Mouse (Mus musculus): ENCODE measurements around the gene Lmo3. TPM values are rescaled to one million over a fixed set of nuclear protein-coding genes. Genes with fewer than 3 reads are reported as not detected.

Lmo3 gene
- 1.6 and 1.8 TPM in 2 replicates for polyA plus RNA-seq (2015; fragmentation: Nextera tagmentation; extraction: Ambion mirVana)

- 62% methylated on average over 13 of the region's 13 CpGs for WGBS
- Histone ChIP-seq H3K36me3 (ENCODE audit: control insufficient read depth, insufficient read depth, low read length) (no peaks in the 10 kb centered on the region), H3K9me3 (ENCODE audit: control insufficient read depth, low read length) (no peaks in the 10 kb centered on the region), H3K27ac (ENCODE audit: low read length) (no peak within 1 kb of the TSS), H3K4me3 (ENCODE audit: low read length) (no peak within 1 kb of the TSS), H3K9ac (ENCODE audit: low read length) (no peak within 1 kb of the TSS), H3K4me1 (replicated peaks; ENCODE audit: control insufficient read depth, insufficient read depth, low read length) (no peaks in the 10 kb centered on the region), H3K27me3 (ENCODE audit: control insufficient read depth, insufficient read depth, low read depth, low read length) (no peaks in the 10 kb centered on the region; the same call in 1 of the 2 replicates), H3K4me2 (ENCODE audit: low read depth, low read length) (no peak within 1 kb of the TSS)
- no peak for ATAC-seq (ENCODE audit: low read depth)
Observed at GRCm38 (mm10) chr6:138581734-138582505, at the start of gene Lmo3. Gene Lmo3, minus strand, starts transcription at chr6:138581968.

DNA sequence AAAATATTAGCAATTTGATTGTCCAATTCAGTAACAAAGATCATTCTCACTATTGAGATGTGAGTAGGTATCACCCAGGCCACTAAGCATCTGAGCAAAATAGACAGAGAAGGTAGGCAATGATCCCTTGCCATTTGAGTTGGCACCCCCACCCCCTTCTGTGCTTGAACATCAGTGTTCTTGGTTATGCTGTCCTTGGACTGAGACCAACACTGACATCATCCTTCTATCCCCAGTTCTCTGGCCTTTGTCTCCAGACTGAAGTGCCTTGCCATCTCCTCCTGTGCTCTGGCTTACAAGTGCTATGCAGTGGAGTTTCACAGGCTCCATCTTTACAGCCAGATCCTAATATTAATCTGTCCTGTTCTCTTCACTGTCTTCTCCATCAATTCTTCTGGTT, 39.0 kb upstream of the Lmo3 start:
- H3K27ac ChIP-seq (ENCODE audit: low read length), result no peak overlapping the region
- ATAC-seq (ENCODE audit: low read depth), result no peak
- no peak overlapping the region for H3K9ac ChIP-seq (ENCODE audit: low read length)
- H3K36me3 ChIP-seq (ENCODE audit: control insufficient read depth, insufficient read depth, low read length), result no peaks in the 10 kb centered on the region
- no peaks in the 10 kb centered on the region for H3K4me1 ChIP-seq (replicated peaks; ENCODE audit: control insufficient read depth, insufficient read depth, low read length)
- no peaks in the 10 kb centered on the region for H3K27me3 ChIP-seq (ENCODE audit: control insufficient read depth, insufficient read depth, low read depth, low read length)
- no peak overlapping the region for H3K4me3 ChIP-seq (ENCODE audit: low read length)
- no peaks in the 10 kb centered on the region for H3K9me3 ChIP-seq (ENCODE audit: control insufficient read depth, low read length)
- H3K4me2 ChIP-seq (ENCODE audit: low read depth, low read length), result no peak overlapping the region

- H3K9me3 ChIP-seq (ENCODE audit: control insufficient read depth, low read length), result no peaks in the 10 kb centered on the region
- no peak for ATAC-seq (ENCODE audit: low read depth)
- no peaks in the 10 kb centered on the region for H3K27me3 ChIP-seq (ENCODE audit: control insufficient read depth, insufficient read depth, low read depth, low read length)
- H3K36me3 ChIP-seq (ENCODE audit: control insufficient read depth, insufficient read depth, low read length), result no peaks in the 10 kb centered on the region
- no peak overlapping the region for H3K4me3 ChIP-seq (ENCODE audit: low read length)
- 85% methylated on average over 3 of the region's 3 CpGs for WGBS
- no peak overlapping the region for H3K4me2 ChIP-seq (ENCODE audit: low read depth, low read length)
- no peak overlapping the region for H3K9ac ChIP-seq (ENCODE audit: low read length)
- no peak overlapping the region for H3K27ac ChIP-seq (ENCODE audit: low read length)
- no peaks in the 10 kb centered on the region for H3K4me1 ChIP-seq (replicated peaks; ENCODE audit: control insufficient read depth, insufficient read depth, low read length)
Observed at GRCm38 (mm10) chr6:138618396-138618795, 36.6 kb upstream of the Lmo3 start.

- Histone ChIP-seq H3K9me3 (ENCODE audit: control insufficient read depth, low read length) (no peaks in the 10 kb centered on the region), H3K27me3 (ENCODE audit: control insufficient read depth, insufficient read depth, low read depth, low read length) (no peaks in the 10 kb centered on the region), H3K27ac (ENCODE audit: low read length) (no peak overlapping the region), H3K4me2 (ENCODE audit: low read depth, low read length) (no peak overlapping the region), H3K4me1 (replicated peaks; ENCODE audit: control insufficient read depth, insufficient read depth, low read length) (no peaks in the 10 kb centered on the region), H3K4me3 (ENCODE audit: low read length) (no peak overlapping the region), H3K36me3 (ENCODE audit: control insufficient read depth, insufficient read depth, low read length) (no peaks in the 10 kb centered on the region), H3K9ac (ENCODE audit: low read length) (no peak overlapping the region)
- WGBS, result 72% methylated on average over 15 of the region's 15 CpGs
- ATAC-seq (ENCODE audit: low read depth), result no peak
Observed at GRCm38 (mm10) chr6:138597016-138597415, 15.2 kb upstream of the Lmo3 start.

DNA sequence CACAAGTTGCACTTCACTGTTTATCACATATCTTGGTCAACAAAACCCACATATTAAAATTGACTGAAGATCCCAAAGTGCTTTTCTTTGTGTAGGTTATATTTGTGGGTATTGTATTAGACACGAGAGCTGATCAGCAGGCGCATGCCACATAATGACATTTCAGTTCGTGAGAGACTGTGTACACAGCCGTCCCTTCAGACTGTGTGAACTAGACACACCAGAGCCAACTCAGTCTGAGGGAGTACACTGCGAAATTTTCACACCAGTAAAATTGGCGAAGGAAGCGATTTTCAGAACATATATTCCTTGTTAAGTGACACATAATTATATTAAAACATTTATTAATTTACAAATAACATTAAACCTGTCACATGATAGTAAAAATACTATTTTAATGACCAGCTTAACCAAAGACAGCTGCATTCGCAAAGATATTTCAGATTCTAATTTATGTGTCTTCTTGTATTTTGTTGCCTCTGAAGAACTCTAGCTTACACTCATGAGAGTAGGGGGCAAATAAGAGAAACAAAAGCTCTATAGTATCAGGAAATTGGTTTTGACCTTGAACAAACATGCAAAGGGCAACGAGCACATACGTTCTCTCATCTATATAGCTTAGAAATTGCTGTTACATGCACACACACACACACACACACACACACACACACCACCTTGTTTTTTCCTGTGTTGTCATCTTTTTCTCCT, 14.4 kb upstream of the Lmo3 start:
- 46% methylated on average over 10 of the region's 10 CpGs for WGBS
- no peak overlapping the region for H3K4me2 ChIP-seq (ENCODE audit: low read depth, low read length)
- no peaks in the 10 kb centered on the region for H3K27me3 ChIP-seq (ENCODE audit: control insufficient read depth, insufficient read depth, low read depth, low read length)
- no peak overlapping the region for H3K9ac ChIP-seq (ENCODE audit: low read length)
- ATAC-seq (ENCODE audit: low read depth), result no peak
- no peaks in the 10 kb centered on the region for H3K4me1 ChIP-seq (replicated peaks; ENCODE audit: control insufficient read depth, insufficient read depth, low read length)
- no peak overlapping the region for H3K27ac ChIP-seq (ENCODE audit: low read length)
- H3K9me3 ChIP-seq (ENCODE audit: control insufficient read depth, low read length), result no peaks in the 10 kb centered on the region
- H3K4me3 ChIP-seq (ENCODE audit: low read length), result no peak overlapping the region
- H3K36me3 ChIP-seq (ENCODE audit: control insufficient read depth, insufficient read depth, low read length), result no peaks in the 10 kb centered on the region

- Histone ChIP-seq H3K4me3 (ENCODE audit: low read length) (no peak overlapping the region), H3K9me3 (ENCODE audit: control insufficient read depth, low read length) (no peaks in the 10 kb centered on the region), H3K27me3 (ENCODE audit: control insufficient read depth, insufficient read depth, low read depth, low read length) (no peaks in the 10 kb centered on the region; the same call in 1 of the 2 replicates), H3K36me3 (ENCODE audit: control insufficient read depth, insufficient read depth, low read length) (no peaks in the 10 kb centered on the region), H3K9ac (ENCODE audit: low read length) (no peak overlapping the region), H3K27ac (ENCODE audit: low read length) (no peak overlapping the region), H3K4me1 (replicated peaks; ENCODE audit: control insufficient read depth, insufficient read depth, low read length) (no peaks in the 10 kb centered on the region), H3K4me2 (ENCODE audit: low read depth, low read length) (no peak overlapping the region)
- WGBS, result 62% methylated on average over 8 of the region's 8 CpGs
- no peak for ATAC-seq (ENCODE audit: low read depth)
Observed at GRCm38 (mm10) chr6:138583314-138583713, 1.5 kb upstream of the Lmo3 start.

- WGBS, result 59% methylated on average over 4 of the region's 4 CpGs
- Histone ChIP-seq H3K27me3 (ENCODE audit: control insufficient read depth, insufficient read depth, low read depth, low read length) (no peaks in the 10 kb centered on the region; the same call in 1 of the 2 replicates), H3K36me3 (ENCODE audit: control insufficient read depth, insufficient read depth, low read length) (no peaks in the 10 kb centered on the region), H3K4me1 (replicated peaks; ENCODE audit: control insufficient read depth, insufficient read depth, low read length) (no peaks in the 10 kb centered on the region), H3K9me3 (ENCODE audit: control insufficient read depth, low read length) (no peaks in the 10 kb centered on the region), H3K4me3 (ENCODE audit: low read length) (no peak overlapping the region), H3K27ac (ENCODE audit: low read length) (no peak overlapping the region), H3K4me2 (ENCODE audit: low read depth, low read length) (no peak overlapping the region), H3K9ac (ENCODE audit: low read length) (no peak overlapping the region)
- ATAC-seq (ENCODE audit: low read depth), result no peak
Observed at GRCm38 (mm10) chr6:138582506-138583000, 785 bp upstream of the Lmo3 start.

DNA sequence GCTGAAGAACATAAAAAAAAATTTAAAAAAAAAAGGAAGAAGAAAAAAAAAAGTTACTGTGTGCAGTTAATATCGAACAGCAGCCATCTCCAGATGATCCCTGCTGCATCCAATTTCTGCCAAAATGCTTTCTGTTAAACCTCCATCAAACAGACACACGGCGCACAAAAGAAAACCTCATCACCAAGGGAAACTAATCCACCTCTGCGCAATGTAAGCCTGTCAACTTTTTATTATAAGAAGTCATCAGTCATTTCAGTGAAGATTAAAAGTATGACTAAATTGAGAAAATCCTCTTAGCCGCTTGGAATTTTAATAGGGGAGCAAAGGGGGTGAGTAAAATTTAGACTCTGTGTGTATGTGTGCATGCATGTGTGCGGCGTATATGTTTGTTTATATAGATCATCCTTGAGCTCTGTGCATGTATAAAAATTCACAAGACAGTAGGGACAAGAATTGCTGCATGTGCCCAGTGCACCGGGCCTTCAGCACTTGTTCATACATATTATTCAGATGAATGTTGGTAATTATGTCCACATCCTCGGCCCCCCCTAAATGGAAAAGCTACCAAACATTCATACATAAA, 1.2 kb downstream of the Lmo3 start:
- H3K4me1 ChIP-seq (replicated peaks; ENCODE audit: control insufficient read depth, insufficient read depth, low read length), result no peaks in the 10 kb centered on the region
- H3K4me2 ChIP-seq (ENCODE audit: low read depth, low read length), result no peak overlapping the region
- H3K9ac ChIP-seq (ENCODE audit: low read length), result no peak overlapping the region
- H3K36me3 ChIP-seq (ENCODE audit: control insufficient read depth, insufficient read depth, low read length), result no peaks in the 10 kb centered on the region
- H3K27me3 ChIP-seq (ENCODE audit: control insufficient read depth, insufficient read depth, low read depth, low read length), result no peaks in the 10 kb centered on the region; the same call in 1 of the 2 replicates
- H3K4me3 ChIP-seq (ENCODE audit: low read length), result no peak overlapping the region
- no peak for ATAC-seq (ENCODE audit: low read depth)
- no peak overlapping the region for H3K27ac ChIP-seq (ENCODE audit: low read length)
- no peaks in the 10 kb centered on the region for H3K9me3 ChIP-seq (ENCODE audit: control insufficient read depth, low read length)
- 71% methylated on average over 9 of the region's 9 CpGs for WGBS

DNA sequence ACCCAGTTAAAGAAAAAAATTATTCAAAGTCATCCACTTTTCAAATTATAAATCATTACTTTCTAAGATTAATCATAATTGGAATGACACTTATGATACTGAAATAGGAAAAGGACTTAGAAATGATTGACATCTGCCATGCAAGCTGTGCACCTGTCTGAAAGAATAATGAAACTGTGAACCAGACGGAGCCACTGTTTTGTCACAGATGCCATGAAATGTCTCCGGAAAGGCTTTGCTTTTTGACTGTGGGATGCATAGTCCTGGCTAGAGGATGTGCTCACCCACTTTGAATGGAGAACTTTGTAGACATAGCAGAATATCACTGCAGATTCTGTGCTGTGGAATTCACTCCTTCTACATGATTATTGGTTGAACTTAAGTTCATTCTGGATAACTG, 18.4 kb downstream of the Lmo3 start:
- WGBS, result 78% methylated on average over 2 of the region's 2 CpGs
- no peaks in the 10 kb centered on the region for H3K36me3 ChIP-seq (ENCODE audit: control insufficient read depth, insufficient read depth, low read length)
- no peak for ATAC-seq (ENCODE audit: low read depth)
- H3K9ac ChIP-seq (ENCODE audit: low read length), result no peak overlapping the region
- H3K4me3 ChIP-seq (ENCODE audit: low read length), result no peak overlapping the region
- no peak overlapping the region for H3K4me2 ChIP-seq (ENCODE audit: low read depth, low read length)
- no peaks in the 10 kb centered on the region for H3K4me1 ChIP-seq (replicated peaks; ENCODE audit: control insufficient read depth, insufficient read depth, low read length)
- H3K27ac ChIP-seq (ENCODE audit: low read length), result no peak overlapping the region
- no peaks in the 10 kb centered on the region for H3K27me3 ChIP-seq (ENCODE audit: control insufficient read depth, insufficient read depth, low read depth, low read length)
- no peaks in the 10 kb centered on the region for H3K9me3 ChIP-seq (ENCODE audit: control insufficient read depth, low read length)

All from lung, embryonic 16.5 days (tissue).